Mouse (Mus musculus): ENCODE results near the gene Lmnb2.

The Lmnb2 gene

GRCm38 (mm10) chr10:80862305-80862704, 55.7 kb downstream of the Lmnb2 start:
- in situ Hi-C loops (cut with MboI; ENCODE audit: unreplicated experiment in 2 of 2) = no loop called here

- in situ Hi-C loops (cut with MboI; ENCODE audit: unreplicated experiment in 2 of 2) = no loop called here
Observed at GRCm38 (mm10) chr10:80858350-80858935, 59.6 kb downstream of the Lmnb2 start.

GRCm38 (mm10) chr10:80857848-80858247, 60.2 kb downstream of the Lmnb2 start:
- in situ Hi-C loops (cut with MboI; ENCODE audit: unreplicated experiment in 2 of 2) = no loop called here

- in situ Hi-C loops (cut with MboI; ENCODE audit: unreplicated experiment in 2 of 2) = no loop called here
Observed at GRCm38 (mm10) chr10:80857386-80857785, 60.7 kb downstream of the Lmnb2 start.

- in situ Hi-C loops (cut with MboI; ENCODE audit: unreplicated experiment in 2 of 2) = no loop called here
Observed at GRCm38 (mm10) chr10:80856908-80857307, 61.1 kb downstream of the Lmnb2 start.

- in situ Hi-C loops (cut with MboI; ENCODE audit: unreplicated experiment in 2 of 2) = no loop called here
Observed at GRCm38 (mm10) chr10:80856267-80856666, 61.8 kb downstream of the Lmnb2 start.

GRCm38 (mm10) chr10:80855749-80856073, 62.3 kb downstream of the Lmnb2 start:
- in situ Hi-C loops (cut with MboI; ENCODE audit: unreplicated experiment in 2 of 2) = no loop called here

GRCm38 (mm10) chr10:80854913-80855748, 62.9 kb downstream of the Lmnb2 start, which contains the start of the genes Lsm7 and Sppl2b:
Gene Lsm7, minus strand, starts transcription at chr10:80855209.
Gene Sppl2b, plus strand, starts transcription at chr10:80855275.
- in situ Hi-C loops (cut with MboI; ENCODE audit: unreplicated experiment in 2 of 2) = no loop called here

Measured in v-Abl transformed pro-B cells (cell line).